Mouse (Mus musculus) erythroblast, adult 5-6 weeks (primary cell): ENCODE data around the gene Rara. TPM values are rescaled to one million over a fixed set of nuclear protein-coding genes. Genes with fewer than 3 reads are reported as not detected.

Experiments used
- ATAC-seq: replicated peaks from 2 replicates; pipeline ENCODE4 v1.8.0; 2016; ENCODE audit warnings: moderate number of reproducible peaks, mild to moderate bottlenecking, moderate TSS enrichment, inconsistent platforms; ENCODE audit not compliant: poor library complexity, low FRiP score, severe bottlenecking
- total RNA-seq, 2 experiments: library from RNA; stranded (forward) in 1 of 2; stranded (reverse) in 1 of 2; fragments of 150-400 nt in 1 of 2; fragments of 200-764, 138-1000 nt in 1 of 2; gene quantifications; 2 replicates each; pipeline versions ENCODE4 v1.2.3 to v1.2.4; 2015 to 2017; ENCODE audit warnings: low replicate concordance in 2 of 2

The Rara gene
- total RNA-seq, 2 experiments from 2014 or later = 2.8 to 13.1 TPM

- no peak for ATAC-seq
Measured at GRCm38 (mm10) chr11:98964201-98964615, 36.6 kb downstream of the Rara start.

DNA sequence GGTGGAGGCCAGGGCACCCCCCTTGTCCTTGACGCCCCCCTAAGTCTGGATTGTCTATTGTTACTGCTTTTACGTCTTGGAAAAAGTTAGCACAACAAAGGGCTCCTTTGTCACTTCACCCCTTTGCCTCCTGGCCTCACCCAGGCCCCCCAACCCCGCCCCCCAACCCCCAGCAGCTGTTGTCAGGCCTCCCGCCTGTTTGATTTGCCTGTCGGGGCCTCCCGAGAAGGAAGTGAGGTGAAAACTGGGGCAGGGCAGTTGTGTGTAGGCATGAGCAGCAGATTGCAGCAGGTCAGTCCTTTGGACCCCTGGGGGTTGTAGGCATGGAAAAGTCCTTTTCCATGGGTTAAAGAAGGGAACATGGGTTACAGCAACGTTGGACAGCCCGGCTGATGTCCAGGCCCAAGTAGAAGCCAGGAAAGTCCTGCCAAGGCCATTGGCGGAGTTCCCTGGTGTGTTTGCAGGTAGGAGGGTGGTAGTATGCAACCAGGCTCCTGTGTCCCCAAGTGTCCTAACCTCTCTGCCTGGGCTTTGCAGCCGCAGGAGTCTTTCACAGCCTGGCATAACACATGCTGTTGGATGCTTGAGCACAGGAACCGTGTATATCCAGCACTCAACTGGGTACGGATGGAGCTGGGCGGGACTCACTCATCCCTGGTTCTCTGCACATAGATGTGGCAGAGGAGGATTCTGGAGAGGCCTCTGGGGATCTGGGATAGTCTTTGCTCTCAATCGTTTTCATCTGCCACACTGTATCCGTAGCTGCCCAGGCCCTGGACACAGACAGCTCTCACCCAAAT lies 37.2 kb downstream of the Rara start:
- ATAC-seq = no peak

DNA sequence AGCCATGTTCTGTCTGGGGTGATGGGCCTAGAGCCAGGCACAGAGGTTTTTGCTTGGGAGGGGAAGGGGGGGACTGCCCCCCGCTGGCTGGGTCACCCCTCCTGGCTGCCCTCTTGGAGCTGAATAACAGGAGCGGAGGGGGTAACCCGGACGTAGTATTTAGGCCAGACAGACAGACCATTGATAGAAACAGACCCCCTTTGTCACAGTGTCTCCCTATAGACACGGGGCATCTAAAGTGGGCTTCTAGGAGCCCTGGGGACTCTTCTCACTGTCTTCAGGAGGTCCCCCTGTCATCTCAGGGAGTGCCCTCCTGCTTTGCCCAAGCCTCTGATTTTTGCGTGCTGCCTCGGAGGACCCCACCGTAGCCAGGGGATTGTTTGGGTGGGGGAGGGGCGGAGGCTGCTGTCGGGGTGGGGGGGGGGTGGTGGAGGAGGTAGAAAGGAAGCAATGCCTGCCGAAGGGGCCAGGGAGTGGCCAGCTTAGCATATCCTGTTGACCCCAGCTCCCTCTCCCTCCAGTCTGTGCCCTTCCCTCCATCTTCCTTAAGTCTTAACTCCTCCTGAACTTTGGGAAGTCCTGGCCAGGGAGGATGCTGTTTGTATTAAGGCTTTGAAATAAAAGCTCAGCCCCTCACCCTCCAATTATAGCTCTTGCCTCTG lies 37.9 kb downstream of the Rara start:
- ATAC-seq = no peak

DNA sequence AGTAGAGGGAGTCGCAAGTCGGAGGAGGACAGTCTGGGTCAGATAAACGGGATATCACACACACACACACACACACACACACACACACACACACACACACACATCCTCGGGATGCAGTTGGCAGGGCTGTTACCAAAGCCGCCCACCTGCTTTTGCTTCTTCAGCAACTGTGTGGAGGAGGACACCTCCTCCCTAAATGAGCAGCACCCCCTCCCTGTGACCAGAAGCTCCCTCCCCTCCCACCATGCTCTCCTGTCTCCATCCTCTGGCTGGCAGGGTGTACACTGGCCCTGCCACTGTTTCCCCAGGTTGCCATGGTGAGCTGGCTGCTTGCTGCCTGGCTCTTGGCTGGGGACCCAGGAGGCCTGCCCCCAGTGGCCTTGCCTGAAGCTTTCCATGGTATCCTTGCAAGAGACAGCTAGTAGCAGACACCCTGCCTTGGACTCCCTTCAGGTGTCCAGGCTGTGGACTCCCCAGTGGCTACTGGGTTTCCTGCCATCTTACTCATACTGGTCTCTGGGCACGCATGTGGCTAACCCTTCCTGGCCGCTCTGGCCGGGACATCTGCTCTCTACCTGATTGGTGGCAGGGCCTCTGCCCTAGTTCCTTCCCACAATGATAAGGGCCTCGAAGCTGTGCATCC lies 39.0 kb downstream of the Rara start:
- ATAC-seq = no peak

DNA sequence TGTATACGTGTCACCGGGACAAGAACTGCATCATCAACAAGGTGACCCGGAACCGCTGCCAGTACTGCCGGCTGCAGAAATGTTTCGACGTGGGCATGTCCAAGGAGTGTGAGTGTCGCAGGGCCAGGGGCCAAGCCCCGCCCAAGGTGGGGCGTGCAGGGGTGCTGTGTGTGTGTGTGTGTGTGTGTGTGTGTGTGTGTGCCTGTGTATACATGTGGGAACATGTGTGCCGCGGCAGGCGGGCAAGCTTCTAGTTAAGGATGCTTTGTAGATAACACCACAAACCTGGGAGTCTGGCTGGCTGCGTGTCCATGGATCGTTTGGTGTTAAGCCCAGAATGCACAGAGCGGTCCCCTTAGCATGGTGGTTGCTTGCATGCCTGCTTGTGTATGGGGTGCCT lies 40.5 kb downstream of the Rara start:
- no peak for ATAC-seq

DNA sequence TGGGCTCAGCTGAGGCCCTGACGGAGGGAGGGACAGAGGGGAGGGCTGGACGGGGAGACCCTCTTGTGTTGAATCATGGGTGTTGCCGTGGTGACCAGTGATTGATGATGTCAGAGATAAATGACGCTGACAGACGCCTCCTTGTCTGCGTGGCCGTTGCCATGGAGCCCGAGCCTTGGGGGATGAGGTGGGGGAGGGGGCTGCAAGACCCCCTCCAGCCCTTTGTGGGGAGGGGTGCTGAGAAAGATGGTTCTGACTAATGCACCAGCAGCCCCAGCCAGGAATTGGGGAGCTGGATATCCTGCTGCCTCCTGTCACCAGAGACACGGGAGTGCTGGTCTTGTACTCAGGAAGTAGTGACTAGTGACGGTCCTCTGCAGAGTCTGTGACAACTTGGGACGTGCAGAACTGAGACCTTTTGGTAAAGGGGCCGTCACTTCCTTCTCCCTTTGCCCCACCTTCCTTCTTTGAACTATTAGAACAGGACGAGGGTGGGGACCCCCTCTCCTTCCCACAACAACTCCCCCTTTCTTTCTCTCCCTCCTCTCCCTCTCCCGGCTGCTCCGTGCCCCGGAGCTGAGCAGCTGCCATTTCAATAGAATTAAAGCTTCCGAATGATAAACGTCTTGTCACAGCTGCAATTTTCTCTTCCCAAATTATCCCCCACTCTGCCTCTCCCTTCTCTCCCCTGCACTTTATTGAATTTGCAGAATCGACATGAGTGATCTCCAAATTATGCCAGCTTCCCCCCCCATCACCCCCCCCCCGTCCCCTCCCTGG lies 41.3 kb downstream of the Rara start:
- no peak for ATAC-seq

GRCm38 (mm10) chr11:98969496-98969927 lies 41.9 kb downstream of the Rara start:
- ATAC-seq = no peak

DNA sequence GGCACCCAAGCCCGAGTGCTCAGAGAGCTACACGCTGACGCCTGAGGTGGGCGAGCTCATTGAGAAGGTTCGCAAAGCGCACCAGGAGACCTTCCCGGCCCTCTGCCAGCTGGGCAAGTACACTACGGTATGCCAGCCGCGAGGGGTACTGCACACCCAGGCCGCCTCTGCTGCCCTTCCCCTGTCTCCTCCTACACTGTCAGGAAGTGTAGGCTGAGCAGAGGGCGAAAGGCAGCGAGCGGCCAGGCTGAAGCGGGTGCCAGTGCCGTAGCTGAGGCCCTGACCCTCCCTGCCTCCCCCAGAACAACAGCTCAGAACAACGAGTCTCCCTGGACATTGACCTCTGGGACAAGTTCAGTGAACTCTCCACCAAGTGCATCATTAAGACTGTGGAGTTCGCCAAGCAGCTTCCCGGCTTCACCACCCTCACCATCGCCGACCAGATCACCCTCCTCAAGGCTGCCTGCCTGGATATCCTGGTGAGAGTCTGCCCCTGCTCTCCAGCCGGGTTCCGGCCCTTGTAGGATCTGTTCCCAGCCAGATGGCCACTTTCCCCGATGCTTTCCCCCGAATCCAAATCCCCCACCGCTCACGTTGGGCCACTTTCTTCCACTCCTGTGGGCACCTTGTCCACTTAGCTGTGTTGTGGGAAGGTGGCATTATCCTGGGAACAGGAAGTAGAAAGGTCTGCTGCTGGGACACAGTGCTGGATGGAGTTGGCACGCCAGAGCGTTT lies 42.7 kb downstream of the Rara start:
- no peak for ATAC-seq

DNA sequence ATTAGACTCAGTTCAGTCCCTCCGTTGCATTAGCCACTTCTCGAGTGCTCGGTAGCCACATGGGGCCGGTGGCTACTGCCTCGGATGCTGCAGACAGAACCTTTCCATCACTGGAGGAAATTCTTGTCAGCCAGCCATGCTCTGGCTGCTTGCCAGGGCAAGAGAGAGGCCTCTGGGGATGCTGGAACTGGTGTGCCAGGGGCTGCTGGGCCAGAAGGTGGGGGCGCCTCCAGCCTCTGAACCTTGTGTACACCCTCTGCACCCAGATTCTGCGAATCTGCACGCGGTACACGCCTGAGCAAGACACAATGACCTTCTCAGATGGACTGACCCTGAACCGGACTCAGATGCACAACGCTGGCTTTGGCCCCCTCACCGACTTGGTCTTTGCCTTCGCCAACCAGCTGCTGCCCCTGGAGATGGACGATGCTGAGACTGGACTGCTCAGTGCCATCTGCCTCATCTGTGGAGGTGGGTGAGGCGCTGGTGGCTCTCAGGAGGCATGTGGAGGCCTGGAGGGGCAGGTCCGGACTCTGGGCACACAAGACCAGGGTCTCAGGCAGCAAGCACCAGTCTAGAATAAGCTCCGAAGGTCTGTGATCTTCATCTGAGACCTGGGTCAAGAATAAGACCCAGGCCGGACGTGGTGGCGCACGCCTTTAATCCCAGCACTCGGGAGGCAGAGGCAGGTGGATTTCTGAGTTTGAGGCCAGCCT lies 43.9 kb downstream of the Rara start:
- no peak for ATAC-seq

DNA sequence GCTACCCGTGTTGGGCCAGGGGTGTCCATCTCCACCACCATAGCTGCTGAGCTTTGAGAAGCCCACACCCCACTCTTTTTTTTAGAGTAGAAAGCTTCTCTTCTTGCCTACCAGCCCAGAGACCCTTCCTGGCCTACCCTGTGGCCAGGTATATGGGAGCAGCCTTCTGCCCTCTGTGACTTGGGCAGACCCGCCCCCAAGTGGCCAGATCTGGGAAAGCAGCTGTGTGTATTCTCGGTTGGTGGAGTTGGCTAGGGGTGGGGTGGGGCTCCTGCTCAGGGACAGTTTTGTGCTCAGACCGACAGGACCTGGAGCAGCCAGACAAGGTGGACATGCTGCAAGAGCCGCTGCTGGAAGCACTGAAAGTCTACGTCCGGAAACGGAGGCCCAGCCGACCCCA lies 44.6 kb downstream of the Rara start:
- ATAC-seq = peak; percentile 64

DNA sequence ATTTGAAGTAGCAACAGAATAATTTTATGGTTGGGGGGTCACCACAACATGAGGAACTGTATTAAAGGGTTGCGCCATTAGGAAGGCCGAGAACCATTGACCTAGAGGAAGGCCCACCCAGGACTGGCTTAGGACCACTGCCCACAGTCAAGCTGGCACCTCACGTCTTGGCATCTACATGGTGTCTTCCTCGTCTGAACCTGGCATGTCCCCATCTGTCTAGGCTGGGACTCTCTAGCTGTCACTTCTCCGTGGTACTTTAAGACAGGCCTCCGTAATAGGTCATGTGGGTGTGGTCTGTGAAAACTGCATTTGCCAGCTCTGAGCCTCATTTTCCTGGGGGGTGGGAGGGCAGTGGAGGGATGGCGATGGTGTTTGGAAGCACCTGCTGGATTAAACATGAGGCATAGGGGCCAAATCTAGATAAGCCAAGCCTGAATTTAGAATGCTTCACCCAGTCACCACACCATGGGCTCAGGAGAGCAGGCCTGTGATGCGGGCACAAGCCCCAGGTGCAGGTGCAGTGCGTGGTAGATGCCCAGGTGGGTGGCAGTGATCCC lies 45.3 kb downstream of the Rara start:
- no peak for ATAC-seq

DNA sequence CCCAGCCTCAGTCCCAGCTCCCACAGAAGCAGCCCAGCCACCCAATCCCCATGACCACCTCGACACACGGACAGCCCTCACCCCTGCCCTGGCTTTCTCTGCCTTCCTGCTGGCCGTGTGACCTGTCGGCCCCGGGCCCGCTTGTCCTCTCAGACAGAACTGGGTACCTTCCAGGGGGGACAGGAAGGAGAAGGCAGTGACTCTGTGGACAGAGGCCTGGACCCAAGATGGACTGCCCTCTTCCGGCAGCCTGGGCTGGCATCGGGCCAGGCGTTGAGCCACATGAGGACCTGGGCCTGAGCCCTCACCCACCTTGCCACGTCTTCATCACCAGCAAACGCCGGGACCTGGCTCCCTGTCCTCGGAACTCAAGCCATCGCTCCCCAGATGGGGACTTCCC lies 46.0 kb downstream of the Rara start:
- no peak for ATAC-seq

DNA sequence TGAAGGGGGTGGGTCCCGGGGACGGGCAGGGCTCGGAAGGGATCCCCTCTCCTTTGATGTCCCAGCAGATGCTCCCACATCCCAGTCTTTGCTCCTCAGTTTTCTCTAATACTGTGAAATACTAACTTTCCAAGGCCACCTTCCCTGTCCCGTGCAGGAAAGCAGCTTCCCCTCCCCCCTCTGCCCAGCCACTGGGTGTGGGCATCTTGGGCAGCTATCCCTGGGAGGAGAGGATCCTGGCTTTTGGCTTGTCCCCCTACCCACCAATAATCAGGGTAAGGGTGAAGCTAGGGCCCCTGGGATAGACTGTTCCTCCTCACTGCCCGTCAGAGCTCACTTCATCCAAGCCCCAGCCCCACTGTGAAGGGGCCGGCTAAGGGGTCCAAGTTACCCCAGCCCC lies 46.6 kb downstream of the Rara start:
- ATAC-seq = no peak

DNA sequence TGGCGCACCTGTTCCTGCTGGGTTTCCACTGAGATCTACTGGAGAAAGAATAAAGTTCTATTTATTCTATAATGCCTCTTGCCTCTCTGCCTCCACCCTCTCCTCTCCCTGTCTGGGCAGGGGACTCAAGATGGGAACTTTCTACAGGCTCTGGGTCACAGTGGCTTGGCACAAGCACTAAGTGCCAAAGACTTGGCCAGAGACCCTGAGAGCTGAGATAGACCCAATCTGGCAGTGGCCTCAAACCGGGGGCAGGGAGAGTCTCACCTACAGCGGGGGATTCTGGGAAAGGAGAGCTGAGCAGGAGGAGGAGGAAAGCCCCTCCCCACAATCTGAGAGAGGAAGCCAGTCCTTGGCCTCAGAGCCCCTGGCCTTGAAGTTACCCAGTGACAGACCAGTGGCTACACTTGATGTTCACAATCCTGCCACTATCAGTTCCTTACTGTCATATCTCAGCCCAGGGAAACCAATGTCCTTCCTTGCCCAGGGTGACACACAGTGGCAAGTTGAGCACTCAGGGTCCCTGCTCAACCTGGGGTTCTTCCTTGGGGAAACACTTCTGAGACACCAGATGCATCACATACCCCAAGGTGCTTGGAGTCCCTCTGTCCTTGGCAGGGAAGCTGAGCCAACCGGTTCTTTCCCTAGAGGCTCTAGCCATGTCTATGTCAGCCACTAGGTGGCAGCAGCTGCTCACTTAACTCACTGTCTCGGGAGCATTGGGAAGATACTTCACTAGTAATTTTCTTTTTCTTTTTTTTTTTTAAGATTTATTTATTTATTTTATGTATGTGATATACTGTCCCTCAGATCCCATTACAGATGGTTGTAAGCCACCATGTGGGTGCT lies 47.5 kb downstream of the Rara start:
- peak; percentile 67 for ATAC-seq

DNA sequence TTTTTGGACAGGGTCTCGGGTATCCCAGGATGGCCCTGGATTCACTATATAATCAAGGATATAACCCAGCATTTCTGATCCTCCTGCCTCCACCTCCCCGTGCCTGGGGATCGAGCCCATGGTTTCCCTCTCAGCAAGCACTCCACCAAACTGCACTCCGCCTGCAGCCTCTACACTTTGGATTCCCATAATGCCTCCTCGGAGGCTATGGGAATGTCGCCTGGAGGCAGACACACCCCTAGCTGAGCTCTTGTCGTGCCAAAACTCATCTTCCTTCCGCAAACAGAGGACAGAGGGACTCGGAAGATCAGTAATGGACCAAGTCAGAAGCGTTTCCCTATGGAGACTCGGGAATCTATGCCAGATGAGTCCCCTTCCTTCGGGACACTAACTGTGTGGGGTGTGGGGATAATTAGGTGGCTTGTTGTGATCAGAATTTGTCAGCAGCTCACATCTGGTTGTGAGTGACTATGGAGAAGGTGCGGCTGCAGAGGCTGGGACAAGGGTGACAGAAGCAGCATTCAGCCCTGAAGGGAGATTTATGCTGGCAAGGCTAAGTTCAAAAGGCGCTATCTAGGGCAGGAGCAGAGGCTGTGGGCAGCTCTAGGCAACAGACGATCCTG lies 51.0 kb downstream of the Rara start:
- no peak for ATAC-seq

- no peak for ATAC-seq
Measured at GRCm38 (mm10) chr11:98979356-98979755, 51.7 kb downstream of the Rara start.

- no peak for ATAC-seq
Measured at GRCm38 (mm10) chr11:98981289-98981996, 53.8 kb downstream of the Rara start.
